Mouse (Mus musculus): ENCODE measurements at regions not wholly inside any gene's neighbourhood (a gene's known extent, or its start where the extent isn't known, plus 50 kb on each side); places are given as distances from the start of the nearest gene placed in this dataset.

GRCm38 (mm10) chr8:77774551-77775335 is 50.5 kb upstream of the Ednra start:
- WGBS = 57% methylated on average over 8 of the region's 8 CpGs
- Histone ChIP-seq H3K27me3 (replicated peaks) (no peaks in the 10 kb centered on the region), H3K9me3 (no peaks in the 10 kb centered on the region), H3K36me3 (no peaks in the 10 kb centered on the region), H3K4me1 (no peaks in the 10 kb centered on the region), H3K4me3 (no peak overlapping the region), H3K27ac (no peak overlapping the region), H3K4me2 (replicated peaks) (no peak overlapping the region), H3K9ac (no peak overlapping the region)
- no peak for ATAC-seq (ENCODE audit: low FRiP score, low read depth)

- Histone ChIP-seq H3K4me1 (no peaks in the 10 kb centered on the region), H3K27ac (no peak overlapping the region), H3K27me3 (replicated peaks) (no peaks in the 10 kb centered on the region), H3K36me3 (no peaks in the 10 kb centered on the region), H3K4me2 (replicated peaks) (no peak overlapping the region), H3K9ac (no peak overlapping the region), H3K9me3 (no peaks in the 10 kb centered on the region), H3K4me3 (no peak overlapping the region)
- 92% methylated on average over 3 of the region's 3 CpGs for WGBS
- ATAC-seq (ENCODE audit: low FRiP score, low read depth) = no peak
Observed at GRCm38 (mm10) chr8:77775526-77775925, 51.3 kb upstream of the Ednra start.

GRCm38 (mm10) chr8:77777597-77777996 is 53.3 kb upstream of the Ednra start:
- H3K4me2 ChIP-seq (replicated peaks) = no peak overlapping the region
- WGBS = 88% methylated on average over 5 of the region's 5 CpGs
- no peak for ATAC-seq (ENCODE audit: low FRiP score, low read depth)

GRCm38 (mm10) chr8:77785676-77786255 is 61.5 kb upstream of the Ednra start:
- no peak overlapping the region for H3K4me3 ChIP-seq
- ATAC-seq (ENCODE audit: low FRiP score, low read depth) = no peak
- WGBS = 88% methylated on average over 4 of the region's 4 CpGs
- H3K9ac ChIP-seq = no peak overlapping the region
- H3K4me2 ChIP-seq (replicated peaks) = no peak overlapping the region
- no peaks in the 10 kb centered on the region for H3K9me3 ChIP-seq
- H3K36me3 ChIP-seq = no peaks in the 10 kb centered on the region
- H3K4me1 ChIP-seq = no peaks in the 10 kb centered on the region
- no peaks in the 10 kb centered on the region for H3K27me3 ChIP-seq (replicated peaks)
- no peak overlapping the region for H3K27ac ChIP-seq

More at GRCm38 (mm10) chr8:77777597-77777996, 53.3 kb upstream of the Ednra start:
- Histone ChIP-seq H3K9ac (no peak overlapping the region), H3K27me3 (replicated peaks) (no peaks in the 10 kb centered on the region), H3K9me3 (no peaks in the 10 kb centered on the region), H3K4me1 (no peaks in the 10 kb centered on the region), H3K4me3 (no peak overlapping the region), H3K27ac (no peak overlapping the region), H3K36me3 (no peaks in the 10 kb centered on the region)

- no peaks in the 10 kb centered on the region for H3K27me3 ChIP-seq (replicated peaks)
- WGBS = 69% methylated on average over 1 of the region's 1 CpGs
- H3K9ac ChIP-seq = no peak overlapping the region
- ATAC-seq (ENCODE audit: low FRiP score, low read depth) = no peak
- H3K4me3 ChIP-seq = no peak overlapping the region
- no peaks in the 10 kb centered on the region for H3K9me3 ChIP-seq
- H3K4me2 ChIP-seq (replicated peaks) = no peak overlapping the region
- H3K27ac ChIP-seq = no peak overlapping the region
- H3K4me1 ChIP-seq = no peaks in the 10 kb centered on the region
- no peaks in the 10 kb centered on the region for H3K36me3 ChIP-seq
Observed at GRCm38 (mm10) chr8:77794911-77795310, 70.6 kb upstream of the Ednra start.

- no peak for ATAC-seq (ENCODE audit: low FRiP score, low read depth)
- H3K27ac ChIP-seq = no peak overlapping the region
- 79% methylated on average over 9 of the region's 9 CpGs for WGBS
- H3K4me2 ChIP-seq (replicated peaks) = no peak overlapping the region
- H3K4me1 ChIP-seq = no peaks in the 10 kb centered on the region
- no peaks in the 10 kb centered on the region for H3K27me3 ChIP-seq (replicated peaks)
- H3K9me3 ChIP-seq = no peaks in the 10 kb centered on the region
- H3K4me3 ChIP-seq = no peak overlapping the region
- H3K36me3 ChIP-seq = no peaks in the 10 kb centered on the region
- no peak overlapping the region for H3K9ac ChIP-seq
Observed at GRCm38 (mm10) chr8:77803147-77803903, 79.1 kb upstream of the Ednra start.

GRCm38 (mm10) chr8:77804536-77804935 is 80.3 kb upstream of the Ednra start:
- WGBS = 90% methylated on average over 6 of the region's 6 CpGs

GRCm38 (mm10) chr8:77804956-77805355 is 80.7 kb upstream of the Ednra start:
- Histone ChIP-seq H3K4me1 (no peaks in the 10 kb centered on the region), H3K4me3 (no peak overlapping the region), H3K9ac (no peak overlapping the region), H3K4me2 (replicated peaks) (no peak overlapping the region), H3K27ac (no peak overlapping the region), H3K9me3 (no peaks in the 10 kb centered on the region), H3K36me3 (no peaks in the 10 kb centered on the region), H3K27me3 (replicated peaks) (no peaks in the 10 kb centered on the region)
- ATAC-seq (ENCODE audit: low FRiP score, low read depth) = no peak
- 73% methylated on average over 4 of the region's 4 CpGs for WGBS

More at GRCm38 (mm10) chr8:77804536-77804935, 80.3 kb upstream of the Ednra start:
- H3K27me3 ChIP-seq (replicated peaks) = no peaks in the 10 kb centered on the region
- H3K9ac ChIP-seq = no peak overlapping the region
- H3K27ac ChIP-seq = no peak overlapping the region
- no peak for ATAC-seq (ENCODE audit: low FRiP score, low read depth)
- H3K36me3 ChIP-seq = no peaks in the 10 kb centered on the region
- no peaks in the 10 kb centered on the region for H3K4me1 ChIP-seq
- no peaks in the 10 kb centered on the region for H3K9me3 ChIP-seq
- no peak overlapping the region for H3K4me2 ChIP-seq (replicated peaks)
- no peak overlapping the region for H3K4me3 ChIP-seq

GRCm38 (mm10) chr8:77805657-77806056 is 81.4 kb upstream of the Ednra start:
- WGBS = 82% methylated on average over 6 of the region's 6 CpGs
- H3K4me1 ChIP-seq = no peaks in the 10 kb centered on the region
- H3K36me3 ChIP-seq = no peaks in the 10 kb centered on the region
- no peak overlapping the region for H3K4me3 ChIP-seq
- H3K27ac ChIP-seq = no peak overlapping the region
- no peak overlapping the region for H3K4me2 ChIP-seq (replicated peaks)
- H3K9me3 ChIP-seq = no peaks in the 10 kb centered on the region
- no peak overlapping the region for H3K9ac ChIP-seq
- ATAC-seq (ENCODE audit: low FRiP score, low read depth) = no peak
- no peaks in the 10 kb centered on the region for H3K27me3 ChIP-seq (replicated peaks)

GRCm38 (mm10) chr8:77814796-77815647 is 90.8 kb upstream of the Ednra start:
- Histone ChIP-seq H3K27me3 (replicated peaks) (no peaks in the 10 kb centered on the region), H3K4me3 (no peak overlapping the region), H3K9ac (no peak overlapping the region), H3K9me3 (no peaks in the 10 kb centered on the region), H3K27ac (no peak overlapping the region), H3K4me1 (peaks cover 6% of the 10 kb centered on the region; the same call in 1 of the 2 replicates), H3K4me2 (replicated peaks) (0 out of 2 replicates have a peak overlapping the region, but pooled peaks have one; percentile 2), H3K36me3 (no peaks in the 10 kb centered on the region)
- ATAC-seq (ENCODE audit: low FRiP score, low read depth) = no peak
- WGBS = 29% methylated on average over 12 of the region's 12 CpGs

GRCm38 (mm10) chr8:77815648-77815971 is 91.3 kb upstream of the Ednra start:
- ATAC-seq (ENCODE audit: low FRiP score, low read depth) = 0 out of 2 replicates have a peak, but pooled peaks have one; percentile 21
- H3K27me3 ChIP-seq (replicated peaks) = no peaks in the 10 kb centered on the region
- H3K36me3 ChIP-seq = no peaks in the 10 kb centered on the region
- H3K4me2 ChIP-seq (replicated peaks) = 0 out of 2 replicates have a peak overlapping the region, but pooled peaks have one; percentile 2
- H3K4me1 ChIP-seq = peaks cover 6% of the 10 kb centered on the region; the same call in 1 of the 2 replicates
- H3K4me3 ChIP-seq = no peak overlapping the region
- H3K9me3 ChIP-seq = no peaks in the 10 kb centered on the region
- H3K9ac ChIP-seq = no peak overlapping the region
- no peak overlapping the region for H3K27ac ChIP-seq
- 31% methylated on average over 7 of the region's 7 CpGs for WGBS

GRCm38 (mm10) chr8:77816217-77816616 is 92.0 kb upstream of the Ednra start:
- no peak for ATAC-seq (ENCODE audit: low FRiP score, low read depth)
- H3K4me2 ChIP-seq (replicated peaks) = no peak overlapping the region
- no peaks in the 10 kb centered on the region for H3K27me3 ChIP-seq (replicated peaks)
- H3K9me3 ChIP-seq = no peaks in the 10 kb centered on the region
- H3K4me1 ChIP-seq = peaks cover 6% of the 10 kb centered on the region; the same call in 1 of the 2 replicates
- H3K4me3 ChIP-seq = no peak overlapping the region
- no peak overlapping the region for H3K27ac ChIP-seq
- H3K9ac ChIP-seq = no peak overlapping the region
- 81% methylated on average over 4 of the region's 4 CpGs for WGBS
- no peaks in the 10 kb centered on the region for H3K36me3 ChIP-seq
